Mouse (Mus musculus): ENCODE results near the gene Inpp5d.

DNA sequence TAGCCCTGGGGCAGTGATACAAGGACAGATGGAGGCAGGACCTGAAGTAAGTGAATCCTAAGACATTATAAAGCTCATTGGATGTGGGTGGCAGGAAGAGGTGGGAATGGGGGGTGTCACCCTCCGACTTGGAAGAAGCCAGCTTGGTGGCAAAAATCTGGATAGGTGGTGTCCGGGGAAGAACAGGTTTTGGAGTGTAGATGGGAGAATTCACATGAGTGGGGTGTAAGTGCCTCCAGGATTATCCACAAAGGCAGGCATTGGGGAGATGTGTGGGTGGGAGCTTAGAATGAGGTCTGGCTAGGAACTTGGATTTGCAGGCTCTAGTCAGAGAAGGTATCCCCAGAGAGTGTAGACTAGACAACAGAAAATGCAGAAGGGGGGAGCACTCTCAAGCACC, 14.8 kb upstream of the Inpp5d start:
- TF ChIP-seq CTCF (IDR thresholded peaks at IDR 0.05; ENCODE audit: low read depth): no peak
- no peak for TF ChIP-seq EP300 (optimal IDR thresholded peaks at IDR 0.05)
